Mouse (Mus musculus) lung, embryonic 14.5 days (tissue): ENCODE measurements around the gene Aipl1. TPM values are rescaled to one million over a fixed set of nuclear protein-coding genes. Genes with fewer than 3 reads are reported as not detected.
A peak's percentile ranks its signal among the peaks of the same experiment; 100 is the strongest.
"Not testable (repeated sequence)": the region's sequence is repeated elsewhere in the genome, so short reads cannot be mapped to it uniquely, and the experiment has no call there.

Experiments
- ATAC-seq: fragments of 200-750 bp; cut with Nextera tagmentation; 2 replicates; pipeline ENCODE4 v1.8.0; 2017; ENCODE audit warnings: mild to moderate bottlenecking, moderate TSS enrichment, moderate library complexity; ENCODE audit not compliant: insufficient read depth
- DNase-seq: peaks from one replicate; pipeline ENCODE4 v3.0.0-alpha.2; 2015
- H3K27ac ChIP-seq: fragments of 300-500 bp; sonication (generic); 2 replicates; pipeline ENCODE4 v1.5.1; 2014; ENCODE audit warnings: low read depth, mild to moderate bottlenecking, moderate library complexity
- H3K27me3 ChIP-seq: fragments of 300-500 bp; sonication (generic); 2 replicates; pipeline ENCODE4 v1.6.1; 2014; ENCODE audit warnings: low read length, control low read depth; ENCODE audit not compliant: insufficient read depth
- H3K36me3 ChIP-seq: fragments of 300-500 bp; sonication (generic); 2 replicates; pipeline ENCODE4 v1.6.1; 2014; ENCODE audit warnings: control low read depth; ENCODE audit not compliant: insufficient read depth
- H3K4me1 ChIP-seq: fragments of 300-500 bp; sonication (generic); 2 replicates; pipeline ENCODE4 v1.6.1; 2014; ENCODE audit warnings: antibody characterized with exemption, control low read depth; ENCODE audit not compliant: insufficient read depth
- H3K4me2 ChIP-seq: fragments of 300-500 bp; sonication (generic); 2 replicates; pipeline ENCODE4 v1.6.1; 2014; ENCODE audit warnings: mild to moderate bottlenecking
- H3K4me3 ChIP-seq: fragments of 300-500 bp; sonication (generic); 2 replicates; pipeline ENCODE4 v1.5.1; 2014; ENCODE audit warnings: low read depth, low read length
- H3K9ac ChIP-seq: fragments of 300-500 bp; sonication (generic); 2 replicates; pipeline ENCODE4 v1.6.1; 2014
- H3K9me3 ChIP-seq: fragments of 300-500 bp; sonication (generic); 2 replicates; pipeline ENCODE4 v1.6.1; 2016; ENCODE audit warnings: low read depth, low read length, control low read depth
- CTCF ChIP-seq: IDR thresholded peaks from 2 replicates; pipeline ENCODE4 v1.5.1; 2016; ENCODE audit warnings: antibody characterized with exemption, low read depth
- WGBS: fragments of 180-500 bp; shearing (Covaris S2); extraction: QIAGEN DNeasy Blood & Tissue Kit; methylation state at CpG from one replicate; pipeline ENCODE4 v1.1.7; 2014; 5-methylcytosine and 5-hydroxymethylcytosine counted together
- polyA plus RNA-seq: library from polyadenylated mRNA; unstranded; fragments of >200 nt; fragmentation: Nextera tagmentation; extraction: Ambion mirVana; gene quantifications from 2 replicates; pipeline ENCODE4 v1.2.1, GENCODE M21; 2014

The Aipl1 gene
- polyA plus RNA-seq, 1 experiment from 2014 or later: 0.38 TPM

GRCm38 (mm10) chr11:71992438-71992837 is 44.9 kb downstream of the Aipl1 start:
- no peaks in the 10 kb centered on the region for H3K27me3 ChIP-seq
- no peaks in the 10 kb centered on the region for H3K36me3 ChIP-seq
- H3K4me3 ChIP-seq: no peak overlapping the region
- no peak overlapping the region for H3K27ac ChIP-seq
- ATAC-seq (no peak), DNase-seq (no peak)
- no peaks in the 10 kb centered on the region for H3K9me3 ChIP-seq
- H3K4me1 ChIP-seq: peaks cover 3% of the 10 kb centered on the region; the same call in 1 of the 2 replicates
- WGBS: 85% methylated on average over 12 of the region's 12 CpGs
- no peak for TF ChIP-seq CTCF
- no peak overlapping the region for H3K9ac ChIP-seq
- no peak overlapping the region for H3K4me2 ChIP-seq

DNA sequence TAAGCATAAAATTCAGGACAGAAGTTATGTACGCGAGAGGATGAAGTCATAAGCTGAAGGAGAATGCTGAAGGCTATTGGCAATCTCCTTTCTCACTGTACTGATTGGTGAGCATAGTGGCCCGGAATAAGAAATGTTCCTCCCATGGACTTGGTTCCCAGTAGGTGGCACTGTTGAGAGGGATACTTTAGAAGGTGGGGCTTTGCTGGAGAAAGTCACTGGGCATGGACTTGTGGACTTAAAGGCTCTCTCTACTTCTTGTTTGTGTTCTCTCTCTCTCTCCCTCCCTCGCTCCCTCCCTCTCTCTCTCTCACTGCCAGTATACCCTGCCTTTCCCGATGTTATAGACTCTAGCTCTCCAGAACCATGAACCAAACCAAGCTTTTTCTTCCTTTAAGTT is 45.8 kb downstream of the Aipl1 start:
- peaks cover 3% of the 10 kb centered on the region; the same call in 1 of the 2 replicates for H3K4me1 ChIP-seq
- TF ChIP-seq CTCF: peak; percentile 79
- H3K4me3 ChIP-seq: no peak overlapping the region
- DNase-seq (peak; percentile 82), ATAC-seq (no peak; the same call in 1 of the 2 replicates)
- H3K4me2 ChIP-seq: no peak overlapping the region
- H3K36me3 ChIP-seq: no peaks in the 10 kb centered on the region
- H3K9me3 ChIP-seq: no peaks in the 10 kb centered on the region
- no peak overlapping the region for H3K27ac ChIP-seq
- 21% methylated on average over 5 of the region's 5 CpGs for WGBS
- H3K27me3 ChIP-seq: no peaks in the 10 kb centered on the region
- H3K9ac ChIP-seq: no peak overlapping the region

GRCm38 (mm10) chr11:71989407-71989806 is 47.9 kb downstream of the Aipl1 start:
- H3K4me3 ChIP-seq, ATAC-seq, H3K36me3 ChIP-seq, H3K9ac ChIP-seq, H3K27ac ChIP-seq, H3K27me3 ChIP-seq, H3K9me3 ChIP-seq, H3K4me2 ChIP-seq, DNase-seq, H3K4me1 ChIP-seq: not testable (repeated sequence)
- WGBS: 59% methylated on average over 5 of the region's 5 CpGs

- WGBS: 71% methylated on average over 14 of the region's 14 CpGs
- DNase-seq: no peak
Measured at GRCm38 (mm10) chr11:71987159-71988150, 49.9 kb downstream of the Aipl1 start.

DNA sequence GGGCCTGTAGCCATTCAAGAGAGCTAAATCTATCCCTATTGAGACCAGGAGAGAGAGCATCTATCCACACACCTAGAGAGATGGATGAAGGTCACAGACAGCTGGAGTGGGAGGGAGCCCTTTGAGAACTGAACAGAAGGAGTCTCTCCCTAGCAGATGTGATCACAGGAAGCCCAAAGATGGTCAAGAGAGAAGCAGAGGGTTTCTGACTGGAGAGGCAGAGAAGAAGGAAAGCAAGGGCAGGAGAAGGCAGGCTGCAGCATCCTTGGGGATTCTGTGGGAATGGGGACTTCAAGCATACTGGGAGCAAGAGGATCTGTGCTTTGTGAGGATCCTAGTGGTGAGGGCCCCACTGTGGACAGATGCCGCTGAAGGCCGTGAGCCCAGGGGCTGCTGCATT is 51.5 kb downstream of the Aipl1 start:
- TF ChIP-seq CTCF: no peak
- Histone ChIP-seq H3K9ac (no peak overlapping the region), H3K9me3 (no peaks in the 10 kb centered on the region), H3K36me3 (no peaks in the 10 kb centered on the region), H3K27me3 (no peaks in the 10 kb centered on the region), H3K4me2 (no peak overlapping the region), H3K27ac (no peak overlapping the region), H3K4me1 (no peaks in the 10 kb centered on the region), H3K4me3 (no peak overlapping the region)
- no peak for ATAC-seq
- DNase-seq: no peak
- 69% methylated on average over 2 of the region's 2 CpGs for WGBS

More at GRCm38 (mm10) chr11:71987159-71988150, 49.9 kb downstream of the Aipl1 start:
- ATAC-seq: no peak
- Histone ChIP-seq H3K36me3 (no peaks in the 10 kb centered on the region), H3K4me2 (no peak overlapping the region), H3K4me1 (no peaks in the 10 kb centered on the region), H3K9ac (no peak overlapping the region), H3K27me3 (no peaks in the 10 kb centered on the region), H3K27ac (no peak overlapping the region), H3K4me3 (no peak overlapping the region), H3K9me3 (no peaks in the 10 kb centered on the region)
- no peak for TF ChIP-seq CTCF

- no peak overlapping the region for H3K4me3 ChIP-seq
- peak; percentile 7 for DNase-seq
- no peak overlapping the region for H3K9ac ChIP-seq
- no peaks in the 10 kb centered on the region for H3K36me3 ChIP-seq
- H3K4me1 ChIP-seq: no peaks in the 10 kb centered on the region
- no peaks in the 10 kb centered on the region for H3K27me3 ChIP-seq
- H3K9me3 ChIP-seq: no peaks in the 10 kb centered on the region
- no peak overlapping the region for H3K4me2 ChIP-seq
- H3K27ac ChIP-seq: no peak overlapping the region
- no peak for TF ChIP-seq CTCF
- no peak for ATAC-seq
- 39% methylated on average over 4 of the region's 4 CpGs for WGBS
Measured at GRCm38 (mm10) chr11:71985101-71985711, 52.1 kb downstream of the Aipl1 start.

DNA sequence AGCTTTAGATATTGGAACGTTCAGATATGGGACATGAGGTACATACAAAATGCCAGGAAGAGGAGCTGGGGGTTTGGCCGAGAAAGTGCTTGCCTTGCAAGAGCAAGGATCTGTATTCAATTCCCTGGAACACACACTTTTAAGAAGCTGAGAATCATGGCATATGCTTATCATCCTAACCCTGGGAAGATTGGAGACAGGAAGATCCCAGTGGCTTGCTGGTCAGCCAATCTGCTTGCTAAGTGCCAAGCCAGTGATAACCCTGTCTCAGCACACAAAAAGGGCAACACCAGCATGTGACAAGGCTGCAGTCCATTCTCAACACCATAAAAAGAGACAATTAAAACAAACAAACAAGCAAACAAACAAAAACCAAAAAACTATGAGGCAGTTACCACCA is 53.2 kb downstream of the Aipl1 start:
- Histone ChIP-seq H3K9me3 (no peaks in the 10 kb centered on the region), H3K9ac (no peak overlapping the region), H3K4me1 (no peaks in the 10 kb centered on the region), H3K4me3 (no peak overlapping the region), H3K36me3 (no peaks in the 10 kb centered on the region), H3K27ac (no peak overlapping the region), H3K27me3 (no peaks in the 10 kb centered on the region), H3K4me2 (no peak overlapping the region)
- no peak for TF ChIP-seq CTCF
- 74% methylated on average over 2 of the region's 2 CpGs for WGBS
- ATAC-seq: no peak
- DNase-seq: no peak

Other genes with a start within 250 kb of the Aipl1 start
- gene Pimreg, start 4.5 kb upstream of the Aipl1 start, polyA plus RNA-seq: 158 and 165 TPM in 2 replicates
- gene Pitpnm3, start 98.3 kb upstream of the Aipl1 start, polyA plus RNA-seq: 0.89 and 1.0 TPM in 2 replicates
- not detected in 2 replicates for gene Gm43951, start 169.3 kb upstream of the Aipl1 start, polyA plus RNA-seq
- 14.3 and 18.3 TPM in 2 replicates for gene 4933427D14Rik, start 169.9 kb upstream of the Aipl1 start, polyA plus RNA-seq
- gene Txndc17, start 170.0 kb upstream of the Aipl1 start, polyA plus RNA-seq: 182 and 190 TPM in 2 replicates
- gene Med31, start 178.1 kb upstream of the Aipl1 start, polyA plus RNA-seq: 38.9 and 40.6 TPM in 2 replicates
- not detected in 2 replicates for gene Slc13a5, start 229.7 kb upstream of the Aipl1 start, polyA plus RNA-seq